Mouse (Mus musculus): ENCODE measurements around the gene Llgl2.

Gene Llgl2

GRCm38 (mm10) chr11:115809311-115809781 lies 14.5 kb upstream of the Llgl2 start:
- in situ Hi-C loops (cut with MseI, MboI), result no loop called here

GRCm38 (mm10) chr11:115810377-115810776 lies 13.5 kb upstream of the Llgl2 start:
- in situ Hi-C loops (cut with MseI, MboI), result loop anchor here (5.0 kb wide), 1 partner anchor 83 kb away; no protein-coding TSS in a partner anchor

- in situ Hi-C loops (cut with MseI, MboI), result loop anchor here (5.0 kb wide), 1 partner anchor 84 kb away; no protein-coding TSS in a partner anchor
These were observed 12.3 kb upstream of the Llgl2 start for GRCm38 (mm10) chr11:115811381-115812093.

GRCm38 (mm10) chr11:115812095-115812494 lies 11.8 kb upstream of the Llgl2 start:
- in situ Hi-C loops (cut with MseI, MboI), result loop anchor here (5.0 kb wide), 1 partner anchor 85 kb away; no protein-coding TSS in a partner anchor

GRCm38 (mm10) chr11:115812533-115813420 lies 11.1 kb upstream of the Llgl2 start:
- in situ Hi-C loops (cut with MseI, MboI), result loop anchor here (5.0 kb wide), 1 partner anchor 85 kb away; no protein-coding TSS in a partner anchor

- in situ Hi-C loops (cut with MseI, MboI), result loop anchor here (5.0 kb wide), 1 partner anchor 86 kb away; no protein-coding TSS in a partner anchor
These were observed 10.1 kb upstream of the Llgl2 start, which contains the start of gene Caskin2 for GRCm38 (mm10) chr11:115813507-115814296. Gene Caskin2 (minus strand): TSS chr11:115813639.

- in situ Hi-C loops (cut with MseI, MboI), result loop anchor here (5.0 kb wide), 1 partner anchor 88 kb away; no protein-coding TSS in a partner anchor
These were observed 9.0 kb upstream of the Llgl2 start, which contains the start of gene Tsen54 for GRCm38 (mm10) chr11:115814605-115815450. Gene Tsen54 (plus strand): TSS chr11:115814724.

GRCm38 (mm10) chr11:115817331-115817730 lies 6.5 kb upstream of the Llgl2 start:
- in situ Hi-C loops (cut with MseI, MboI), result no loop called here

- in situ Hi-C loops (cut with MseI, MboI), result no loop called here
These were observed 3.8 kb upstream of the Llgl2 start for GRCm38 (mm10) chr11:115819915-115820623.

GRCm38 (mm10) chr11:115821001-115821400 lies 2.8 kb upstream of the Llgl2 start:
- in situ Hi-C loops (cut with MseI, MboI), result no loop called here

GRCm38 (mm10) chr11:115824813-115825212 lies 964 bp downstream of the Llgl2 start:
- in situ Hi-C loops (cut with MseI, MboI), result no loop called here

GRCm38 (mm10) chr11:115826487-115826886 lies 2.6 kb downstream of the Llgl2 start:
- in situ Hi-C loops (cut with MseI, MboI), result no loop called here

GRCm38 (mm10) chr11:115827624-115828023 lies 3.8 kb downstream of the Llgl2 start:
- in situ Hi-C loops (cut with MseI, MboI), result no loop called here

GRCm38 (mm10) chr11:115829036-115829435 lies 5.2 kb downstream of the Llgl2 start:
- in situ Hi-C loops (cut with MseI, MboI), result no loop called here

GRCm38 (mm10) chr11:115830550-115831325 lies 6.9 kb downstream of the Llgl2 start:
- in situ Hi-C loops (cut with MseI, MboI), result no loop called here

GRCm38 (mm10) chr11:115831518-115831917 lies 7.7 kb downstream of the Llgl2 start:
- in situ Hi-C loops (cut with MseI, MboI), result no loop called here

GRCm38 (mm10) chr11:115832064-115832463 lies 8.2 kb downstream of the Llgl2 start:
- in situ Hi-C loops (cut with MseI, MboI), result no loop called here

- in situ Hi-C loops (cut with MseI, MboI), result no loop called here
These were observed 8.7 kb downstream of the Llgl2 start for GRCm38 (mm10) chr11:115832523-115832922.

- in situ Hi-C loops (cut with MseI, MboI), result no loop called here
These were observed 9.2 kb downstream of the Llgl2 start for GRCm38 (mm10) chr11:115833021-115833513.
